In the genomic region with DNA sequence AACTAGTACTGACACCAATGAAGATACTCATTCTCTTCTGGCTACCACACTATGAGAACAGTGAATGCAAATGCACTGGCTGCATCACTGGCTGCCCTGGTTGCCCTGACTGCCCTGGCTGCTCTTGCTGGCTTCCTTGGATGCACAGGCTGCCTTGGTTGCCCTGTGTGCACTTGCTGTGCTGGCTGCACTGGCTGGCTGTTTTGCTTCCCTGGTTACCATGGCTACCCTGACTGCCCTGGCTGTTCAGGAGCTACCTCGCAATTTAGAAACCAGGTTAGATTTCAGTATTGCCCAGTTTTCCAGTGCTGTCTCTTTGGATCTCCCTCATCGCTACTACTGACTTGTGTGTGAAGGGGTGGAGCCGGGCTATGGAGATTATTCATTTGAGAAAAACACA, we compare ENCODE assay signal across 20 mouse cellular contexts.
A peak's percentile ranks its signal among the peaks of the same experiment; 100 is the strongest.
DNase-seq lines count a peak whose midpoint lies in the region; ATAC-seq lines count a peak whose summit lies in the region.
"Had no signal": no experiment of that assay in that cellular context is flagged by ENCODE, and none has a peak within 500 bp of the region (broad histone marks: within the 10 kb centered on the region; RNA-seq: fewer than 3 reads in every experiment).

No protein-coding gene starts in this region.

- peak; percentile 70; the same call in 1 of the 2 replicates for ATAC-seq in kidney, embryonic 15.5 days (replicated peaks; ENCODE audit: low FRiP score)
- no peak for ATAC-seq in embryonic facial prominence, embryonic 11.5 days (replicated peaks; ENCODE audit: insufficient number of reproducible peaks, low FRiP score, low TSS enrichment, low read depth)
- peak; percentile 84 for ATAC-seq in midbrain, embryonic 15.5 days (replicated peaks)
- ATAC-seq: lung, postnatal 0 days had no signal

- no peak overlapping the region for H3K4me3 ChIP-seq in kidney, embryonic 15.5 days (replicated peaks)
- H3K4me3 ChIP-seq in embryonic facial prominence, embryonic 11.5 days (ENCODE audit: low read depth, low read length) = no peak overlapping the region
- no peak overlapping the region for H3K4me3 ChIP-seq in midbrain, embryonic 15.5 days
- H3K4me3 ChIP-seq: left cerebral cortex, adult 2 months; limb, embryonic 12.5 days; stomach, embryonic 15.5 days had no signal

- no peak overlapping the region for H3K4me2 ChIP-seq in kidney, embryonic 15.5 days
- no peak overlapping the region for H3K4me2 ChIP-seq in embryonic facial prominence, embryonic 11.5 days (ENCODE audit: low read depth, low read length)
- H3K4me2 ChIP-seq in midbrain, embryonic 15.5 days = no peak overlapping the region
- H3K4me2 ChIP-seq: heart, embryonic 11.5 days; limb, embryonic 12.5 days; stomach, embryonic 15.5 days had no signal

- H3K4me1 ChIP-seq in kidney, embryonic 15.5 days = no peaks in the 10 kb centered on the region
- no peaks in the 10 kb centered on the region for H3K4me1 ChIP-seq in embryonic facial prominence, embryonic 11.5 days (ENCODE audit: control insufficient read depth, insufficient read depth, low read length)
- peaks cover 4% of the 10 kb centered on the region for H3K4me1 ChIP-seq in midbrain, embryonic 15.5 days
- H3K4me1 ChIP-seq: limb, embryonic 12.5 days; stomach, embryonic 15.5 days had no signal

- DNase-seq in cerebellum, postnatal 14 days = peak; percentile 6 to 13
- no peak for DNase-seq in cerebellum, adult 11-12 months
- DNase-seq in kidney, postnatal 10 days = no peak
- peak; percentile 39 for DNase-seq in embryonic facial prominence, embryonic 11.5 days (ENCODE audit: low spot score)
- no peak for DNase-seq in right cerebral cortex, postnatal 10 days (ENCODE audit: low spot score in 2 of 2)
- DNase-seq in adipocyte (ENCODE audit: low spot score) = no peak
- DNase-seq: adrenal gland, postnatal 14 days; cerebellum, postnatal 25 days; gastrocnemius, postnatal 36 days; heart, postnatal 36 days; kidney, adult 11 months had no signal

- no peak overlapping the region for H3K27ac ChIP-seq in kidney, embryonic 15.5 days
- no peak overlapping the region for H3K27ac ChIP-seq in embryonic facial prominence, embryonic 11.5 days (replicated peaks; ENCODE audit: low read depth, low read length)
- H3K27ac ChIP-seq in midbrain, embryonic 15.5 days = no peak overlapping the region
- H3K27ac ChIP-seq: left cerebral cortex, adult 2 months; limb, embryonic 12.5 days; liver, embryonic 14.5 days; stomach, embryonic 15.5 days had no signal

- WGBS in kidney, embryonic 15.5 days = 57% methylated on average over 3 of the region's 3 CpGs
- 68% methylated on average over 3 of the region's 3 CpGs for WGBS in embryonic facial prominence, embryonic 11.5 days
- 58% methylated on average over 3 of the region's 3 CpGs for WGBS in midbrain, embryonic 15.5 days

- no peak overlapping the region for H3K9ac ChIP-seq in kidney, embryonic 15.5 days
- H3K9ac ChIP-seq in embryonic facial prominence, embryonic 11.5 days (replicated peaks; ENCODE audit: low read length) = no peak overlapping the region
- no peak overlapping the region for H3K9ac ChIP-seq in midbrain, embryonic 15.5 days
- H3K9ac ChIP-seq: limb, embryonic 12.5 days; liver, embryonic 14.5 days; stomach, embryonic 15.5 days had no signal

- no peaks in the 10 kb centered on the region for H3K27me3 ChIP-seq in kidney, embryonic 15.5 days
- H3K27me3 ChIP-seq in embryonic facial prominence, embryonic 11.5 days (ENCODE audit: control insufficient read depth, insufficient read depth, low read length) = no peaks in the 10 kb centered on the region
- no peaks in the 10 kb centered on the region for H3K27me3 ChIP-seq in midbrain, embryonic 15.5 days (replicated peaks)
- H3K27me3 ChIP-seq: CH12.LX; limb, embryonic 12.5 days; stomach, embryonic 15.5 days had no signal

- no peaks in the 10 kb centered on the region for H3K36me3 ChIP-seq in kidney, embryonic 15.5 days
- H3K36me3 ChIP-seq in embryonic facial prominence, embryonic 11.5 days (replicated peaks; ENCODE audit: control insufficient read depth, insufficient read depth, low read depth, low read length) = no peaks in the 10 kb centered on the region
- no peaks in the 10 kb centered on the region for H3K36me3 ChIP-seq in midbrain, embryonic 15.5 days (replicated peaks)
- H3K36me3 ChIP-seq: limb, embryonic 12.5 days; stomach, embryonic 15.5 days had no signal

- H3K9me3 ChIP-seq in kidney, embryonic 15.5 days (replicated peaks) = no peaks in the 10 kb centered on the region
- H3K9me3 ChIP-seq in embryonic facial prominence, embryonic 11.5 days (replicated peaks; ENCODE audit: control insufficient read depth, low read length) = no peaks in the 10 kb centered on the region
- no peaks in the 10 kb centered on the region for H3K9me3 ChIP-seq in midbrain, embryonic 15.5 days
- H3K9me3 ChIP-seq: limb, embryonic 12.5 days; stomach, embryonic 15.5 days had no signal

Comparison
In these comparisons a context has a peak if more than half of its experiments do, and no peak if none do; other contexts are left out.
1. DNase-seq: peak in cerebellum, postnatal 14 days (2 of 2) and embryonic facial prominence, embryonic 11.5 days (single experiment); none in cerebellum, adult 11-12 months (single experiment), kidney, postnatal 10 days (single experiment), right cerebral cortex, postnatal 10 days (0 of 2) and adipocyte (single experiment).